Mouse (Mus musculus): ENCODE data around the gene Irgc1. TPM values are rescaled to one million over a fixed set of nuclear protein-coding genes. Genes with fewer than 3 reads are reported as not detected.

Gene Irgc1
- total RNA-seq, 2 experiments from 2014 or later: 0.26 to 0.52 TPM

Other genes starting within 250 kb of the Irgc1 start
- 10 to 100 TPM in 1 of 2 experiments, 1 to 10 TPM in 1; 9.2 to 10.1 TPM for gene Zfp111, start 240.9 kb downstream of the Irgc1 start, total RNA-seq (2021)
- gene Zfp109, start 214.7 kb downstream of the Irgc1 start, total RNA-seq (2021): 1 to 10 TPM; 2.1 to 2.2 TPM
- 1 to 10 TPM; 2.1 to 2.2 TPM for gene Zfp108, start 197.5 kb downstream of the Irgc1 start, total RNA-seq (2021)
- gene Zfp93, start 181.9 kb downstream of the Irgc1 start, total RNA-seq (2021): 1 to 10 TPM; 3.9 to 5.5 TPM
- gene Zfp61, start 151.1 kb downstream of the Irgc1 start, total RNA-seq (2021): 1 to 10 TPM; 8.7 to 8.9 TPM
- 1 to 10 TPM; 4.0 to 4.2 TPM for gene Zfp94, start 135.6 kb downstream of the Irgc1 start, total RNA-seq (2021)
- under 1 TPM in 1 of 2 experiments, not detected in 1; 0.31 TPM for gene Tescl, start 118.4 kb downstream of the Irgc1 start, total RNA-seq (2021)
- not detected for gene Lypd5, start 103.1 kb downstream of the Irgc1 start, total RNA-seq (2021)
- under 1 TPM; 0.61 to 0.93 TPM for gene Kcnn4, start 82.0 kb downstream of the Irgc1 start, total RNA-seq (2021)
- gene Smg9, start 52.7 kb downstream of the Irgc1 start, total RNA-seq (2021): 10 to 100 TPM; 18.1 to 21.1 TPM
- gene Plaur, start 10.2 kb upstream of the Irgc1 start, total RNA-seq (2021): 1 to 10 TPM; 2.5 to 3.7 TPM
- 10 to 100 TPM; 18.6 to 21.3 TPM for gene Cadm4, start 29.7 kb upstream of the Irgc1 start, total RNA-seq (2021)
- 10 to 100 TPM; 12.6 to 15.9 TPM for gene Zfp428, start 54.7 kb upstream of the Irgc1 start, total RNA-seq (2021)
- not detected for gene AC161166.1, start 60.2 kb upstream of the Irgc1 start, total RNA-seq (2021)
- gene Irgq, start 78.4 kb upstream of the Irgc1 start, total RNA-seq (2021): 10 to 100 TPM; 20.5 to 22.0 TPM
- not detected for gene Pinlyp, start 93.8 kb upstream of the Irgc1 start, total RNA-seq (2021)
- gene Xrcc1, start 94.0 kb upstream of the Irgc1 start, total RNA-seq (2021): 10 to 100 TPM; 44.4 to 45.2 TPM
- gene Ethe1, start 135.2 kb upstream of the Irgc1 start, total RNA-seq (2021): 1 to 10 TPM; 8.0 to 9.1 TPM
- gene Zfp575, start 135.3 kb upstream of the Irgc1 start, total RNA-seq (2021): 1 to 10 TPM; 1.5 to 1.9 TPM
- 1 to 10 TPM in 1 of 2 experiments, under 1 TPM in 1; 0.98 to 1.6 TPM for gene Phldb3, start 158.5 kb upstream of the Irgc1 start, total RNA-seq (2021)
- not detected for gene Lypd3, start 184.3 kb upstream of the Irgc1 start, total RNA-seq (2021)
- gene Tex101, start 224.4 kb upstream of the Irgc1 start, total RNA-seq (2021): not detected

Measured in gastrocnemius, postnatal 4 days (tissue).